Mouse (Mus musculus) erythroblast, embryonic 14.5 days (primary cell): ENCODE measurements around the gene Ccdc163.
"Not testable (repeated sequence)": the region's sequence is repeated elsewhere in the genome, so short reads cannot be mapped to it uniquely, and the experiment has no call there.

Experiments used
- GATA1 ChIP-seq: IDR thresholded peaks from 2 replicates; pipeline ENCODE4 v1.6.1; 2012; ENCODE audit warnings: low read length, inconsistent platforms, mixed read lengths
- TAL1 ChIP-seq: IDR thresholded peaks from 3 replicates; pipeline ENCODE4 v1.6.1; 2012; ENCODE audit warnings: low read length, inconsistent platforms, mixed read lengths

- TF ChIP-seq GATA1, TAL1: not testable (repeated sequence)
Observed at GRCm38 (mm10) chr4:116680521-116680920, 27.8 kb upstream of the Ccdc163 start.
